Mouse (Mus musculus): ENCODE data around the gene Clec16a.

Gene Clec16a

GRCm38 (mm10) chr16:10716696-10717095 lies 171.6 kb downstream of the Clec16a start:
- DNase-seq (ENCODE audit: extremely low spot score), result no peak

- no peak for DNase-seq (ENCODE audit: extremely low spot score)
Observed at GRCm38 (mm10) chr16:10719971-10720370, 174.8 kb downstream of the Clec16a start.

GRCm38 (mm10) chr16:10722882-10723544 lies 177.9 kb downstream of the Clec16a start:
- no peak for DNase-seq (ENCODE audit: extremely low spot score)

GRCm38 (mm10) chr16:10723816-10724647 lies 178.9 kb downstream of the Clec16a start:
- no peak for DNase-seq (ENCODE audit: extremely low spot score)

- DNase-seq (ENCODE audit: extremely low spot score), result no peak
Observed at GRCm38 (mm10) chr16:10725156-10725555, 180.0 kb downstream of the Clec16a start.

- no peak for DNase-seq (ENCODE audit: extremely low spot score)
Observed at GRCm38 (mm10) chr16:10727630-10728029, 182.5 kb downstream of the Clec16a start.

GRCm38 (mm10) chr16:10728886-10729285 lies 183.7 kb downstream of the Clec16a start:
- no peak for DNase-seq (ENCODE audit: extremely low spot score)

- no peak for DNase-seq (ENCODE audit: extremely low spot score)
Observed at GRCm38 (mm10) chr16:10730941-10731340, 185.8 kb downstream of the Clec16a start.

- no peak for DNase-seq (ENCODE audit: extremely low spot score)
Observed at GRCm38 (mm10) chr16:10731785-10732184, 186.6 kb downstream of the Clec16a start.

- no peak for DNase-seq (ENCODE audit: extremely low spot score)
Observed at GRCm38 (mm10) chr16:10732421-10732820, 187.3 kb downstream of the Clec16a start.

GRCm38 (mm10) chr16:10735781-10736180 lies 190.6 kb downstream of the Clec16a start:
- no peak for DNase-seq (ENCODE audit: extremely low spot score)

- DNase-seq (ENCODE audit: extremely low spot score), result no peak
Observed at GRCm38 (mm10) chr16:10736364-10736763, 191.2 kb downstream of the Clec16a start.

GRCm38 (mm10) chr16:10737571-10737970 lies 192.4 kb downstream of the Clec16a start:
- no peak for DNase-seq (ENCODE audit: extremely low spot score)

GRCm38 (mm10) chr16:10738866-10739265 lies 193.7 kb downstream of the Clec16a start:
- DNase-seq (ENCODE audit: extremely low spot score), result no peak

- no peak for DNase-seq (ENCODE audit: extremely low spot score)
Observed at GRCm38 (mm10) chr16:10739854-10740398, 194.8 kb downstream of the Clec16a start.

- no peak for DNase-seq (ENCODE audit: extremely low spot score)
Observed at GRCm38 (mm10) chr16:10741082-10741481, 195.9 kb downstream of the Clec16a start.

GRCm38 (mm10) chr16:10749226-10749625 lies 204.1 kb downstream of the Clec16a start:
- DNase-seq (ENCODE audit: extremely low spot score), result no peak

- no peak for DNase-seq (ENCODE audit: extremely low spot score)
Observed at GRCm38 (mm10) chr16:10749824-10750223, 204.7 kb downstream of the Clec16a start.

- DNase-seq (ENCODE audit: extremely low spot score), result no peak
Observed at GRCm38 (mm10) chr16:10754521-10755296, 209.6 kb downstream of the Clec16a start.

GRCm38 (mm10) chr16:10756168-10756567 lies 211.0 kb downstream of the Clec16a start:
- DNase-seq (ENCODE audit: extremely low spot score), result no peak

GRCm38 (mm10) chr16:10761182-10761581 lies 216.0 kb downstream of the Clec16a start:
- no peak for DNase-seq (ENCODE audit: extremely low spot score)

- no peak for DNase-seq (ENCODE audit: extremely low spot score)
Observed at GRCm38 (mm10) chr16:10762569-10763180, 217.5 kb downstream of the Clec16a start.

Data from embryo, embryonic 9.5 days (tissue).